Mouse (Mus musculus): ENCODE data around the gene Lamb3.

- no peak for TF ChIP-seq CTCF (conservative IDR thresholded peaks at IDR 0.05; ENCODE audit: insufficient read depth, insufficient read length, low read depth, low read length)
- no peak for TF ChIP-seq POLR2A (IDR thresholded peaks at IDR 0.05; ENCODE audit: low read depth, low read length)
Observed at GRCm38 (mm10) chr1:193232732-193233131, 25.2 kb downstream of the Lamb3 start.
